Mouse (Mus musculus): ENCODE measurements around the gene Zbtb38.

Gene Zbtb38

DNA sequence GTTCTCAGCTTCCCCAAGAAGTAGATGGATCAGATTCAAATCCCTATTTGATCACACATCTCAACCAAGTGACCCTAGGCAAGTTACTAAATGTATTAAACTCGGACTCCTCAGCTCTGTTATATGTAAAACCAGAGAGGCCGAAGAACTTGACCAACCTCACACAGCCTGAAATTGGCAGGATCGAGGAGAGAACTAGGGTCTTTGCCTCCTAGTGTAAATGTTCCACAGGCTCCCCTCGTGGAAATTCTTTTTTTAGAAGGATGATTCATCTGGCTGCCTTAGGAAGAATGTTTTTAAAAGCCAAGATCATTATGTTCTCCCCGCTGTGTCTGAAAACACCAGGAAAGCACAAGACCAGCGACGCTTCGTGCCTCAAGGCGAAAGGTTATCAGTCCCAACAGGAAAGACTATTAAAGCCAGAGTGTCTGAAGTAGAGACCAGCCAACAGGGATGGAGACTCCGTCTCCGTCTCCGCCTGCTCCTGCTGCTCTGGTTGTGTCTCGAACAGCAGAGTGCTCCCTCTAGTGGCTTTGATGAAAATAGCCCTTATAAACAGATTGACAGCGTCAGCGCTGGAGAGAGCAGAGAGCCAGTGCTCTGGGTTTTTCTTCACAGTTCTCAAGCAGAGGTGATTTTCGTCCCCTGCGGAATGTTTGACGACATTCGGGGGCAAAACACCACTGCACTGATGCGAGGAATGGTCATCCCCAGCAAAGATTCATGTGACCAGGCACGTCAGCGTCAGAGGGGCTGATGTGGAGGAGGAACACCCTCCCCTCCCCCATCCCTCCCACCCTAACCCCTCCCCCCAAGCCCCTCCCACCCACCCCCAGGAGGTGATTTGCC is 6.3 kb upstream of the Zbtb38 start:
- DNase-seq (ENCODE audit: low read depth): peak; percentile 82

GRCm38 (mm10) chr9:96756638-96757435 is 4.2 kb upstream of the Zbtb38 start:
- no peak for DNase-seq (ENCODE audit: low read depth)

DNA sequence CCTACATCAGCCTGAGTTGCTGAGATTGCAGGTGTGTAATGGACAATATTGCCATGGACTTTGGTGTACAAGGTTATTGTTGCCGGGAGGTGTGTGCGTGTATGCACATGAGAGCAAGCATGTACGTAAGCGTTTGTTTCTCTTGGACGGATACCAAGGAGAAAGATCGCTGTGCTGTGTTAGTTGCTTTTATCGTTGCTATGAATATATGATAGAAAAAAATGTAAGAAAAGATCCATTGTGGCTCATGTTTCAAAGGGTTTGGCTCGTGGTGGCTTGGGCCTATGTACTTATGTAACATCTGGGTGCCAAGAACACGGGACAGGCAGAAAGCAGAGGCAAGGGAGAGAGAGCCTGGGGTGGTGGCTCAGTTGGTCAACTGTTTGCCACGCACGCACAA is 3.1 kb upstream of the Zbtb38 start:
- DNase-seq (ENCODE audit: low read depth): no peak

DNA sequence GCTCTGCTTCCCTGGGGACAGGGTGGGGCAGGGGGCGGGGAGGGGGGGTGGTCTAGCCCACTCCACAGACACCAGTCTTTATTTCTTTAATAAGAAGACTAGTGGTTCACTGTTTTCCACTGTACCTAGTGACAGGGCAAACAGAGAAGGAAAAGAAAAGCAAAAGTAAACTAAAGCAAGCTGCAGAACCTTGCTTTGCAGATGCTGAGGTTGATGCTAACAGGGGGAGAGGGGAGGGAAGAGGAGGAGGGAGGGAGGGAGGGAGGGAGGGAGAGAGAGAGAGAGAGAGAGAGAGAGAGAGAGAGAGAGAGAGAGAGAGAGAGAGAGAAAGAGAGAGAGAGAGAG is 2.0 kb upstream of the Zbtb38 start:
- DNase-seq (ENCODE audit: low read depth): no peak

GRCm38 (mm10) chr9:96753921-96754624 is 1.4 kb upstream of the Zbtb38 start:
- DNase-seq (ENCODE audit: low read depth): no peak

DNA sequence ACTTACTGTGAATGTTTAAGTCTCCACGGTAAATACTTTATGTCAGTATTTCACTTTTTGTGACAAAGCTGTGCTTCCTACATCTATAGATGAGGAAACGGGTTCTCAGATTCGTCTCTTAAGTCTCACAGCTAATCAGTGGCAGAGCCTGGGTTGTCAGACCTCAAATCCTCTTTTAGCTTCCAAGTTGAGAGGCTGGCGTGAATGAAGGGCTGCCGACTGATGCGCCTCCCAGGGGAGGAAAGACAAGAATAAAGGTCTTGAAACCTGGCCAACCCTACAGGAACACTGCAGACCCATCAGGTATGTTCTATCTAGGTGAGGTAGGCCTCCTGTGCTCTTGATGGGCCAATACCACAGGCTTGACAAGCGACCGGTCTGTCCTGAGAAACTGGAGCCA is 761 bp upstream of the Zbtb38 start:
- no peak for DNase-seq (ENCODE audit: low read depth)

DNA sequence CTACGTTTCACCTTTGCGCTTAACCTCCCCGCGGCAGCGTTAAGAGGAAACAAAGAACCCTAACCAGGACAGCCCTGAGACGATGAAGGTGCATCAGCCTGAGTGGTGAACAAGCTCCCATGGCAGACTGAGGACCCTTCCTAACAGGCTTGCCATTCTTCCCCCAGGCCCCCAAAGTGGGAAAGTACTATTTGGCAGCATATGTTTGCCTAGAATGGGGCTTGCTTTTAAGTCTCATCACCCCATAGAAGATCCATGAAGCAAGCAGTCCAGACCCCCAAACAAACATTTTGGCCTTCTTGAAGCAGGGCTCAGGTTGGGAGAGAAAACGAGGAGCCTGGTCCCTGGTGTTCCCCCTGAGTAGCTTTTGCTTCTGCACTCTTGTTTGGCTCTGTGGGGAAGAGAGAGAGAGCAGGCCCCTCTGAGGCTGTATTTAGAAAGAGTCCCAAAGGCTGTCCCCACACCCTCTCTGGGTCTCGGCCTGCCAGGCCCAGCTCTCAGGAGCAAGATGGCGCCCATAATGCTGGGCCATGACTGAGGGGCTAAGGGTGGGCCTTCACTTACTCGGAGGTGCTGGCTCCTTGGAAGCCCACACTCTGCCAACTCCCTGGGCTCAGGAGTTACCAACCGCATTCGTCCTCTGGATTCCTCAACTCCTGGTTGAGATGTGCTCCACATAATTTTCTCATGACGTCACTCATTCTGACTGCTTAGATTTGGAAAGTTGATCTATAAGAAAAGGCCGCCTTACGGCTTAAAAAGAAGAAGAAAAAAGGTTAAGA is 619 bp downstream of the Zbtb38 start:
- no peak for DNase-seq (ENCODE audit: low read depth)

DNA sequence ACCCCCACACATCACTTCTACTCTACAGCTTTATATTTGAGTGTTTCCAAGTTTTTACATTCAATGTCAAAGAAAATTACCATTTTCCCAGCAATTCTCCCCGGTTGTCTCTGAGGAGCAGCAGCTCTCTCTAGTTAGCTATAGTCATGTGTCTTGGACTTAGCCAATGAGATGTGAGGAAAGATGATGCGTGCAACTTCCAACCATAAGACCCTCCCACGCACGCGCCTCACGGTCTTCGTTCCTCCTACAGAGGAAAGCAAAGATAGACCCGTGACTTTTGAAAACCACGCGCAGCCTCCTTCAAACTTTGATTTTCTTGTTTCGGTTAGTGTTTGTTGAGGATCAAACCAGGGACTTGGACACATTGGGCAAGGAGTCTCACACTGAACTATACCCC is 2.0 kb downstream of the Zbtb38 start:
- no peak for DNase-seq (ENCODE audit: low read depth)

DNA sequence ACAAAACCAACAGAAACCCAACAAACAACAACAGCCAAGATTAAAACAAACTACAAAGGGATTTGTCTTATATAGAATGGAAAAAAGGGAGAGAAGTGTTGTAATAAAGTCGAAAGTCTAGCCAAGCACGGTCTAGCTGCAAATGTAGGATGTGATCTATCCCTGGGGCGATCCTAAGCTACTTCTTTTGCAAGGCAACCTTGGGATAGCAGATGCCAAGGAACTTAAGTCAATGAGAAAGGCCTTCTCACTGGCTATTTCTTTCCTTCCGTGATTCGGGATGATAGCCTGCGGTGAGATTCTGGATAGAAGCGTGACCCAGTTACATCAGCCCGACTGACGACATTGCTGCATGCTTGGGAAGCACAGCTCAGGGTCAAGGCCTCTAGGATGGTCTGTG is 6.1 kb downstream of the Zbtb38 start:
- no peak for DNase-seq (ENCODE audit: low read depth)

GRCm38 (mm10) chr9:96744909-96745308 is 7.7 kb downstream of the Zbtb38 start:
- no peak for DNase-seq (ENCODE audit: low read depth)

DNA sequence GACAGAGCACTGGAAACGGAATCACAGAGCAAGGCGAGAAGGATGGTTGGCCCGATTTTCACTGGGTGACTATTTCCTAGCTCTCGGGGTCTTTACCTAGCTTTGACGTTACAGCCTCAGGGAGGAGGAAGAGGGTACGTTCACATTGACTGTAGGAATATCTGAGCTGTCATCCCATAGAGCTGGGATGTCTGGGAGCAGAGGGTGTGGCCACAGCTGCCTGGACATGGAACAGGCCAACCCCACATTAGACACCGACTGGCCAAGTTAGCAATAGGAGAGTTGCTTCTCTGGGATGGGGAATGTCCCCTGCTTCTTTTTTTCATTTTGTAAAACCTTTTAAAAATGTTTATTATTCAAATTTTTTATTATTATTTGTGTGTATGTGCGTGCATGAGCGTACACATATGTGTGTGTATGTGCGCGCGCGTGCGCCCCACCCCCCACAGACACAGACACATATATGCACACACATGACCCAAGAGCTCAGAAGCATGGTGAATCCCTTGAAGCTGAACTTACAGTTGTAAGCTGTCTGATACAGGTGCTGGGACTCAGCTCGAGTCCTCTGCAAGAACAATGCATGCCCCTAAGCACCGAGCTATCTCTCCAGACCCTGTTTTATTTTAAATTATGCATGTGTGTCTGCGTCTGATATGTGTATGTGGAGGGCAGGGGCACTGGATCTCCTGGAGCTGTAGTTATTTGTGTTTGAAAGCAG is 11.1 kb downstream of the Zbtb38 start:
- no peak for DNase-seq (ENCODE audit: low read depth)

DNA sequence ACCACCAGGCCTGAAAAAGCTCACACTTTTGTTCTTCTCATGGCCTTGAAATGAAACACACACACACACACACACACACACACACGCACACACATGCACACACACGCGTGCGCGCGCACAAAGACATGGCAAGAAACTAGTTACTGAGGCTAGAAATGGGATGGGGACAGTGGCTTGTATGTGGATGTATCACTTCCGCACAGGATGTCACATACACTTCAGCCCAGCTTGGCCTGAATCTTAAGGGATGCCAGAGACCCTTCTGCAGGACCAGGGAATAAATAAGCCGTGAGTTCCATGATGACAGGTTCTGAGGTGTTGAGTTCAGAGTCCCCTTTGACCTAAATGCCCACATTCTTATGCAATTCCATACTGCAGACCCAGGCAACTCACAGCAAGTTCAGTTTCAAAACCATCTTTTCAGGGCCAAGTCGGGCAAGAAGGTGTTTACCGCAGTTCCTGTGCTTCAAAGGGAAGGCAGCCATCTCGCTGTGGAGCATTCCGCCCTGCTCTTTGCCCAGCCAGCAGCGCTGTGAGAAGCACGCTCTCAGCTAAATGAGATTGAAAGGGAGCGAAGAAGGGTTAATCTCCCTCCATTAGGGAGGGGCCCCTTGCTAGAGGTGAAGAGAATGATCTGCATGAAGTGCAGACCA is 11.8 kb downstream of the Zbtb38 start:
- no peak for DNase-seq (ENCODE audit: low read depth)

GRCm38 (mm10) chr9:96739808-96740711 is 12.6 kb downstream of the Zbtb38 start:
- DNase-seq (ENCODE audit: low read depth): no peak

DNA sequence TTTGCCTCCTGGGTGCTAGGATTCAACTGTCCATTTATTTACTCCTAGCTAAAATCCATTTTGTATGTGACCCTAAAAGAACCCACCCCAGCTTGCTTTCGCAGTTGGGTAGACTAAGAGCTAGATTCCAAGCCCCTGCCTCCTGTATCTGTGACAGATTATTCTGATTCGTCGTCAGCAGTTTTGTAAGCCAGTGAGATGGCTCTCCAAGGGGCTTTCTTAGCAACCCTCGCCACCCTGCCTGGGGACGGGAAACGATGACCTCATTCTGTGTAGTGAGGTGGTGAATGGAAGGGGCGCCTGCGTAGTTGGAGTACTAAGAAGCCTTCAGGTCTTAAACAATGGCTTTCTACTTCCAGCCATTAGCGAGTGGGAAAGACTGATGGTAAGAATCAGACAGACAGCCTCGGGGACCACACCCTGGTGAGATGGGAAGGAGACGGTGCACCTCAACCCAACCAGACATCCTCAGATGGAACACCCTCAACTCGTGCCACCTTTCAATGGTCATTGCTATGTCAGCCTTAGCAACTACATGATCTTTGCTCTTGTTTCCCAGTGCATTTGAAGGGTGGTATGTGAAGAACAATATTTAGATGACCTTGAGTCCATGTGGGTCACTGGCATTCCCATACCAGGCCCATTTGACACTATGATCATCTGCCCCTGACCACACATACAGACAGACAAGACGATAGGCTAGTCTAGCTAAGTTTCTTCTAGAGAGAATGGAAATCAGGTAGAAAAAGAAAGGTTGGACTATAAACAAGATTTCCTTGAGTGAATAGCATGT is 13.9 kb downstream of the Zbtb38 start:
- DNase-seq (ENCODE audit: low read depth): no peak

- no peak for DNase-seq (ENCODE audit: low read depth)
Measured at GRCm38 (mm10) chr9:96735946-96736345, 16.7 kb downstream of the Zbtb38 start.

DNA sequence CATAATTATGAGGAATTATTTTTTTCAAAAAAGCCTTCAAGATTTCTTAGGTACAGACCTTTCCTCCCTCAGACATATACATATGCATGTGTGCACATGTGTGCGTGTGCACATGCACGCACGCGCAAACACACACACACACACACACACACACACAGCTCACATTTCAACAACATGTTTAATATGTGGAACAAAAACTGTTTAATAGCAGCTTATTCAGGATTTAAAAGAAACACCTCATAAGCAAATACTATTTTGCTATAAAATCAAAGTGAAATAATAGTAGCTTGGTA is 19.3 kb downstream of the Zbtb38 start:
- no peak for DNase-seq (ENCODE audit: low read depth)

DNA sequence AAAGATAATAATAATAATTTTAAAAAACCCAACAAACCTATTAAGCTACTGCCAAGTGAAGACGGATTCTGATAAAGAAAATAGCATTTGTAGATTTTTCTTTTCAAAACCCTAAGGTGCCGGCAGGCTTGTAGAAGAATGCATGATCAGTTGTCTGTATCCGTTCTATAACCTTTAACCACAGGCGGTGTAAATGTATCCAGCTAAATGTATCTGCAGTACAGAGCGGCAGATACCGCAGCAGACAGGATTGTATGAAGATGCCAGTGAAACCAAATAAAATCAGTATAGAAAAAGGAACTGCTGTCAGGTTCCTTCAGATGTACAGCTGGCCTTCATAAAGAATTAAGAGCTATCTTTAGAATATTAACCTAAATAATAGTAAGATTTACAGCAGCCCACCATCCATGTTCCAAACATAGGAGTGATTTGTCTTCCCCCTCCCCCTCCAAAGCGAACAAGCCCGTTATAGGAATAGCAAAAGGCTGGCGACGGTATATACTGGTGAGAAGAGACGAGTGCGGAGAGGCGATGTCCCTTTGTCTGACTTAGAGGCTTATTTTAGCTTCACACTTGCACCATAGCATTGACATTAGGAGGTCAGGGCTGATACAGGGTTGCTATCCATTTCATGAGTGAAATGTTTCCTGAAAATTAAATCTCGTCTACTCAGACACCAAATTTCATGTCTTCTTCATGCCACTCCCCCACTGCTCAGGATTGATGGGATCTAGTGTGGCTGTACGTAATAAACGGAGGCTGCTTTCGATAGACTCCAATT is 19.8 kb downstream of the Zbtb38 start:
- DNase-seq (ENCODE audit: low read depth): no peak

GRCm38 (mm10) chr9:96731961-96732511 is 20.6 kb downstream of the Zbtb38 start:
- no peak for DNase-seq (ENCODE audit: low read depth)
